Mouse (Mus musculus) heart, embryonic 14.5 days (tissue): ENCODE data around the gene Gp5. TPM values are rescaled to one million over a fixed set of nuclear protein-coding genes. Genes with fewer than 3 reads are reported as not detected.

Source experiments
- ATAC-seq: fragments of 200-750 bp; cut with Nextera tagmentation; 2 replicates; pipeline ENCODE4 v1.8.0; 2017; ENCODE audit warnings: low read depth, moderate TSS enrichment; ENCODE audit not compliant: insufficient number of reproducible peaks, insufficient read depth, low FRiP score
- H3K27ac ChIP-seq, 2 experiments: fragments of 200-500 bp in 1 of 2; fragments of 300-500 bp in 1 of 2; sonication (generic) in 1 of 2; replicated peaks in 1 of 2; 2 replicates each; pipeline ENCODE4 v1.5.1; 2012 to 2014; ENCODE audit warnings: low read depth in 2 of 2, low read length in 2 of 2, control low read depth in 1 of 2, mild to moderate bottlenecking in 1 of 2, mixed read lengths in 1 of 2; ENCODE audit not compliant: control insufficient read depth in 1 of 2, insufficient read depth in 1 of 2
- H3K27me3 ChIP-seq: fragments of 300-500 bp; sonication (generic); 2 replicates; pipeline ENCODE4 v1.6.1; 2014; ENCODE audit warnings: mild to moderate bottlenecking, low read length, control low read depth; ENCODE audit not compliant: control insufficient read depth, insufficient read depth
- H3K36me3 ChIP-seq: fragments of 300-500 bp; sonication (generic); 2 replicates; pipeline ENCODE4 v1.6.1; 2014; ENCODE audit warnings: mild to moderate bottlenecking, control low read depth, low read length, mixed read lengths; ENCODE audit not compliant: control insufficient read depth, insufficient read depth
- H3K4me1 ChIP-seq, 2 experiments: fragments of 200-500 bp in 1 of 2; fragments of 300-500 bp in 1 of 2; sonication (generic) in 1 of 2; 2 replicates each; pipeline ENCODE4 v1.6.1; 2012 to 2014; ENCODE audit warnings: low read length in 2 of 2, control low read depth in 1 of 2, mixed read lengths in 1 of 2; ENCODE audit not compliant: control insufficient read depth in 2 of 2, insufficient read depth in 2 of 2
- H3K4me2 ChIP-seq: fragments of 300-500 bp; sonication (generic); 2 replicates; pipeline ENCODE4 v1.6.1; 2014; ENCODE audit warnings: mild to moderate bottlenecking, low read length
- H3K4me3 ChIP-seq, 2 experiments: fragments of 200-500 bp in 1 of 2; fragments of 300-500 bp in 1 of 2; sonication (generic) in 1 of 2; 2 replicates each; pipeline ENCODE4 v1.5.1; 2012 to 2014; ENCODE audit warnings: low read length in 2 of 2, mild to moderate bottlenecking in 2 of 2, control low read depth in 1 of 2, low read depth in 1 of 2, moderate library complexity in 1 of 2; ENCODE audit not compliant: control insufficient read depth in 1 of 2, insufficient read depth in 1 of 2
- H3K9ac ChIP-seq: fragments of 300-500 bp; sonication (generic); 2 replicates; pipeline ENCODE4 v1.6.1; 2014; ENCODE audit warnings: mild to moderate bottlenecking, low read length
- H3K9me3 ChIP-seq: fragments of 300-500 bp; sonication (generic); 2 replicates; pipeline ENCODE4 v1.6.1; 2016; ENCODE audit warnings: low read length, control low read depth; ENCODE audit not compliant: control insufficient read depth
- WGBS: fragments of 180-500 bp; shearing (Covaris S2); extraction: QIAGEN DNeasy Blood & Tissue Kit; methylation state at CpG from one replicate; pipeline ENCODE4 v1.1.7; 2014; 5-methylcytosine and 5-hydroxymethylcytosine counted together
- polyA plus RNA-seq: library from polyadenylated mRNA; unstranded; fragments of >200 nt; fragmentation: Nextera tagmentation; extraction: Ambion mirVana; gene quantifications from 2 replicates; pipeline ENCODE4 v1.2.1, GENCODE M21; 2014

Gp5 gene
- polyA plus RNA-seq, 1 experiment from 2014 or later = 0.63 TPM

DNA sequence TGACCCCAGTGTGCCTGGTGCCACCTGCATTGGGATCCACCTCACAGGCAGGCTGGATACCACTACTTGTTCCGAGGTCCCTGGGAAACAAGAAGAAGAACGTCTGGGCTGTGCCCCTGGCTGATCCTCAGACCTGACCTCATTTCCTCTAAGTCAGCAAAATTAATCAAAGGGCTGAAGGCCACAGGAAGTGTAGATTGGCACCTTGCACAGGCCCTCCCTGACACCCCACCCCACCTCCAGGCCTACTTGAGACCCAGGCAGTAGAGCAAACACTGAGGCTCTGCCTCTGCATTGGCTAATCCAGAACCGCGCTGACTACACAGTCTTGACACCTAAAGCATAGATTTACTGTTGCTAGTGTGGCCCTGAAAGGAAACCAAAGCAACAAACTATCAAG lies 45.0 kb downstream of the Gp5 start:
- WGBS = 66% methylated on average over 4 of the region's 4 CpGs

GRCm38 (mm10) chr16:30263156-30263555 lies 47.4 kb downstream of the Gp5 start:
- H3K4me3 ChIP-seq = no peak overlapping the region
- 59% methylated on average over 4 of the region's 4 CpGs for WGBS

More for the DNA sequence above, 45.0 kb downstream of the Gp5 start:
- Histone ChIP-seq H3K9me3 (no peaks in the 10 kb centered on the region), H3K4me2 (no peak overlapping the region), H3K9ac (no peak overlapping the region), H3K36me3 (no peaks in the 10 kb centered on the region), H3K4me1 (peaks cover 0 to 3% of the 10 kb centered on the region in 2 experiments; a peak in 1 of 4 replicates), H3K4me3 (no peak overlapping the region), H3K27me3 (no peaks in the 10 kb centered on the region), H3K27ac (no peak overlapping the region; a peak in 1 of 4 replicates)
- ATAC-seq = no peak

GRCm38 (mm10) chr16:30262664-30263063 lies 47.9 kb downstream of the Gp5 start:
- H3K9me3 ChIP-seq = no peaks in the 10 kb centered on the region
- no peaks in the 10 kb centered on the region for H3K36me3 ChIP-seq
- no peak overlapping the region for H3K4me2 ChIP-seq
- no peak overlapping the region for H3K27ac ChIP-seq
- H3K4me3 ChIP-seq = no peak overlapping the region
- no peak for ATAC-seq
- no peaks in the 10 kb centered on the region for H3K27me3 ChIP-seq
- WGBS = 2% methylated on average over 2 of the region's 2 CpGs
- peaks cover 7 to 8% of the 10 kb centered on the region in 2 experiments; a peak in 2 of 4 replicates for H3K4me1 ChIP-seq
- no peak overlapping the region for H3K9ac ChIP-seq

More at GRCm38 (mm10) chr16:30263156-30263555, 47.4 kb downstream of the Gp5 start:
- H3K4me2 ChIP-seq = no peak overlapping the region
- H3K9me3 ChIP-seq = no peaks in the 10 kb centered on the region
- no peaks in the 10 kb centered on the region for H3K27me3 ChIP-seq
- H3K9ac ChIP-seq = no peak overlapping the region
- no peaks in the 10 kb centered on the region for H3K36me3 ChIP-seq
- H3K4me1 ChIP-seq = peaks cover 7 to 8% of the 10 kb centered on the region in 2 experiments; a peak in 2 of 4 replicates
- ATAC-seq = no peak
- no peak overlapping the region for H3K27ac ChIP-seq

- no peaks in the 10 kb centered on the region for H3K27me3 ChIP-seq
- no peak overlapping the region for H3K9ac ChIP-seq
- H3K4me3 ChIP-seq = no peak overlapping the region
- WGBS = 77% methylated on average over 10 of the region's 10 CpGs
- no peaks in the 10 kb centered on the region for H3K36me3 ChIP-seq
- peaks cover 7 to 8% of the 10 kb centered on the region in 2 experiments; a peak in 2 of 4 replicates for H3K4me1 ChIP-seq
- no peaks in the 10 kb centered on the region for H3K9me3 ChIP-seq
- no peak for ATAC-seq
- H3K27ac ChIP-seq = no peak overlapping the region
- no peak overlapping the region for H3K4me2 ChIP-seq
Observed at GRCm38 (mm10) chr16:30262157-30262556, 48.4 kb downstream of the Gp5 start.

GRCm38 (mm10) chr16:30261341-30261740 lies 49.2 kb downstream of the Gp5 start:
- Histone ChIP-seq H3K4me1 (peaks cover 7 to 8% of the 10 kb centered on the region in 2 experiments; a peak in 2 of 4 replicates), H3K27ac (no peak overlapping the region), H3K4me3 (no peak overlapping the region), H3K27me3 (no peaks in the 10 kb centered on the region), H3K9me3 (no peaks in the 10 kb centered on the region), H3K9ac (no peak overlapping the region), H3K4me2 (no peak overlapping the region), H3K36me3 (no peaks in the 10 kb centered on the region)
- ATAC-seq = no peak
- 82% methylated on average over 9 of the region's 9 CpGs for WGBS

DNA sequence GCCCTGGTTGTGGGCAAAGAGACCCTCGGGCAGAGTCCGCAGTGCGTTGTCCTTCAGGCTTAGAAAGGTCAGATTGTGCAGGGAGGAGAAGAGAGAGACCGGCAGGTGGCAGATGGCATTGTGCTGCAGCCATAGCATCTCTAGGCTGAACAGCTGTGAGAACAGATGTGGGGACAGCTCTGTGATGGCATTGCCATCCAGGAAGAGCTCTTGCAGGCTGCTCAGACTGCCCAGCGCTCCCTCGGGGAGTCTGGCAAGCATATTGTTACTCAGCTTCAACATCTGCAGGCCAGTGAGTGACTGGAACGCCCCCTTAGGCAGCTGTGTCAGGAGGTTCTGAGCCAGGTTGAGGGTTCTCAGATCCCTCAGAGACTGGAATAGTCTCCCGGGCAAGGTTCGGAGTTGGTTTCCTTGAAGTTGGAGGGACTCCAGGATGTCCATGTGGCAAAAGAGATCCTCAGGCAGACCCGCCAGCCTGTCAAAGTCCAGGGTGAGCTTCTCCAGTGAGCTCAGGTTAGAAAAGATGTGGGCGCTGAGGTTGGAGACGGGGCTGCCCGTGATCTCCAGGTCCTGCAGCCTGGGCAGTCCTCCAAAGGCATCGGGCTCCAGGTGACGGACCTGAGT lies 50.5 kb downstream of the Gp5 start:
- no peak for ATAC-seq
- H3K4me2 ChIP-seq = no peak overlapping the region
- no peaks in the 10 kb centered on the region for H3K36me3 ChIP-seq
- no peak overlapping the region for H3K4me3 ChIP-seq
- H3K4me1 ChIP-seq = peaks cover 5 to 7% of the 10 kb centered on the region in 2 experiments; a peak in 2 of 4 replicates
- 83% methylated on average over 15 of the region's 15 CpGs for WGBS
- no peaks in the 10 kb centered on the region for H3K27me3 ChIP-seq
- H3K9ac ChIP-seq = no peak overlapping the region
- no peaks in the 10 kb centered on the region for H3K9me3 ChIP-seq
- H3K27ac ChIP-seq = no peak overlapping the region

DNA sequence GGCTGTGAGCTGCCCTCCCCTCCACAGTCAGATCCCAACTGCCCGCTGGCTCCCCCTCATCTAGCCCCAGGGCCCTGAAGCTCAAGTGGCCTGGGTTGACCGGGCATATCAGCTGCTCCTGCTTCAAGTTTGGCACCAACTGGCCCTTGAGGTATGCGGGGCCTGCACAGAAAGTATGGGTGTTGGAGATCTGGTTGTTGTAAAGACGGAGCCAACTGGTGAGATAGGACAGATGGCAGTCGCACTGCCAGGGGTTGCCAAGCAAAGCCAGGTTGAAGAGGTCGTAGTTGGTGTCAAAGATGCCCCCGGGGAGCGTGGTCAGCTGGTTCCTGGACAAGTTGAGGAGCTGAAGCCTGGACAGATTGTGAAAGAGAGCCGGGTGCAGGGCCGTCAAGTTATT lies 51.1 kb downstream of the Gp5 start:
- H3K27ac ChIP-seq = no peak overlapping the region
- H3K9ac ChIP-seq = no peak overlapping the region
- no peaks in the 10 kb centered on the region for H3K36me3 ChIP-seq
- no peaks in the 10 kb centered on the region for H3K9me3 ChIP-seq
- H3K4me2 ChIP-seq = no peak overlapping the region
- 68% methylated on average over 10 of the region's 10 CpGs for WGBS
- no peaks in the 10 kb centered on the region for H3K27me3 ChIP-seq
- ATAC-seq = no peak
- H3K4me1 ChIP-seq = peaks cover 5 to 7% of the 10 kb centered on the region in 2 experiments; a peak in 2 of 4 replicates
- H3K4me3 ChIP-seq = no peak overlapping the region

- no peak for ATAC-seq
- WGBS = 83% methylated on average over 7 of the region's 7 CpGs
- no peak overlapping the region for H3K4me2 ChIP-seq
- H3K9ac ChIP-seq = no peak overlapping the region
- H3K27me3 ChIP-seq = no peaks in the 10 kb centered on the region
- no peaks in the 10 kb centered on the region for H3K9me3 ChIP-seq
- H3K4me1 ChIP-seq = peaks cover 5 to 7% of the 10 kb centered on the region in 2 experiments; a peak in 2 of 4 replicates
- no peak overlapping the region for H3K27ac ChIP-seq
- H3K36me3 ChIP-seq = no peaks in the 10 kb centered on the region
- H3K4me3 ChIP-seq = no peak overlapping the region
Observed at GRCm38 (mm10) chr16:30258441-30258840, 52.1 kb downstream of the Gp5 start.
